Mouse (Mus musculus) heart, adult 11 months (tissue): ENCODE data around the gene Ddx6.

Experiments
- DNase-seq: peaks from one replicate; pipeline ENCODE4 v3.0.0; 2022

Ddx6 gene

GRCm38 (mm10) chr9:44594901-44595536 lies 9.7 kb upstream of the Ddx6 start:
- DNase-seq: no peak

- DNase-seq: no peak
These were observed 9.2 kb upstream of the Ddx6 start for GRCm38 (mm10) chr9:44595537-44595930.

GRCm38 (mm10) chr9:44597742-44598141 lies 7.0 kb upstream of the Ddx6 start:
- no peak for DNase-seq

GRCm38 (mm10) chr9:44598899-44599495 lies 5.7 kb upstream of the Ddx6 start:
- DNase-seq: no peak

- DNase-seq: no peak
These were observed 5.1 kb upstream of the Ddx6 start for GRCm38 (mm10) chr9:44599616-44600015.

- no peak for DNase-seq
These were observed 3.9 kb upstream of the Ddx6 start for GRCm38 (mm10) chr9:44600801-44601200.

- peak; percentile 74 for DNase-seq
These were observed 1.9 kb upstream of the Ddx6 start for GRCm38 (mm10) chr9:44602766-44603165.

- peak; percentile 96 for DNase-seq
These were observed 1.0 kb upstream of the Ddx6 start for GRCm38 (mm10) chr9:44603454-44604289.

- DNase-seq: peak; percentile 98
These were observed 358 bp upstream of the Ddx6 start for GRCm38 (mm10) chr9:44604290-44604778.

- no peak for DNase-seq
These were observed 999 bp downstream of the Ddx6 start for GRCm38 (mm10) chr9:44605616-44606165.

GRCm38 (mm10) chr9:44606646-44607045 lies 2.0 kb downstream of the Ddx6 start:
- DNase-seq: no peak

GRCm38 (mm10) chr9:44607306-44607705 lies 2.6 kb downstream of the Ddx6 start:
- peak; percentile 90 for DNase-seq

- DNase-seq: peak; percentile 88
These were observed 5.7 kb downstream of the Ddx6 start for GRCm38 (mm10) chr9:44610371-44610770.

- peak; percentile 80 for DNase-seq
These were observed 8.4 kb downstream of the Ddx6 start for GRCm38 (mm10) chr9:44613081-44613480.

- peak; percentile 75 for DNase-seq
These were observed 16.4 kb downstream of the Ddx6 start for GRCm38 (mm10) chr9:44621114-44621513.

- peak; percentile 57 for DNase-seq
These were observed 19.7 kb downstream of the Ddx6 start for GRCm38 (mm10) chr9:44624390-44624789.

- peak; percentile 58 for DNase-seq
These were observed 21.6 kb downstream of the Ddx6 start for GRCm38 (mm10) chr9:44626268-44626667.

GRCm38 (mm10) chr9:44637551-44638169 lies 33.0 kb downstream of the Ddx6 start:
- DNase-seq: peak; percentile 95

GRCm38 (mm10) chr9:44638726-44639125 lies 34.0 kb downstream of the Ddx6 start:
- peak; percentile 95 for DNase-seq

- DNase-seq: peak; percentile 83
These were observed 35.3 kb downstream of the Ddx6 start for GRCm38 (mm10) chr9:44640028-44640427.

- DNase-seq: peak; percentile 52
These were observed 36.1 kb downstream of the Ddx6 start for GRCm38 (mm10) chr9:44640646-44641357.

- peak; percentile 44 for DNase-seq
These were observed 36.9 kb downstream of the Ddx6 start for GRCm38 (mm10) chr9:44641616-44642015.
